Mouse (Mus musculus) testis, adult 2 months (tissue): Measurements from ENCODE around the gene Lrmda.

ENCODE experiments used
- CTCF ChIP-seq: fragments of 200-500 bp; IDR thresholded peaks from 2 replicates; pipeline ENCODE4 v1.5.1; 2012; ENCODE audit warnings: low read depth, mild to moderate bottlenecking, inconsistent platforms, low read length, moderate library complexity; ENCODE audit not compliant: control insufficient read depth, insufficient read depth, insufficient replicate concordance
- POLR2A ChIP-seq: fragments of 200-500 bp; IDR thresholded peaks from 2 replicates; pipeline ENCODE4 v1.6.1; 2012; ENCODE audit warnings: low read depth, mild to moderate bottlenecking, inconsistent platforms, low read length, moderate library complexity; ENCODE audit not compliant: control insufficient read depth

GRCm38 (mm10) chr14:21981462-21981861, 38.0 kb upstream of the Lrmda start:
- TF ChIP-seq CTCF (peak; percentile 66; the same call in 1 of the 2 replicates), POLR2A (no peak)
